Mouse (Mus musculus) urinary bladder, postnatal 14 days (tissue): ENCODE measurements around the gene Melk.

Experiments used
- DNase-seq: peaks from one replicate; pipeline ENCODE4 v3.0.0; 2021; ENCODE audit warnings: low spot score

The Melk gene

GRCm38 (mm10) chr4:44300781-44301750 is at the start of gene Melk:
Melk (plus strand) TSS chr4:44300876.
- peak; percentile 84 for DNase-seq

DNA sequence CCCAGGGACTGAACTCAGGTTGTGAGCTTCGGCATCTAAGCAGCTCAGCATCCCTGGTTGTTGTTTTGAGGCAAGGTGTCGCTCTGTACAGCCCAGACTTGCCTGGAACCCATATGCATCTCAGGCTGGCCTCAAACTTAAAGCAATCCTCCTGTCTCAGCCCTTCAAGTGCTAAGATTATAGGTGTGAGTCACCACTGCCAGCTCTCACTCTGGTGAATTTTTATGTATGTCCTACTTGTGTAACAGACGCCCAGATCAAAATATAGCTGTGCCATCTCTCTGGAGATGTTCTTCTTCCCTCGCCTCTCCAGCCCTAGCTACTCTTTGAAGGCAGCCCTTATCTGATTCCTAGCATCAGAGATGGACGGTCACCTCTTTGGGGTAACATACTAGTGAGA is 49.2 kb upstream of the Melk start:
- DNase-seq, result no peak

DNA sequence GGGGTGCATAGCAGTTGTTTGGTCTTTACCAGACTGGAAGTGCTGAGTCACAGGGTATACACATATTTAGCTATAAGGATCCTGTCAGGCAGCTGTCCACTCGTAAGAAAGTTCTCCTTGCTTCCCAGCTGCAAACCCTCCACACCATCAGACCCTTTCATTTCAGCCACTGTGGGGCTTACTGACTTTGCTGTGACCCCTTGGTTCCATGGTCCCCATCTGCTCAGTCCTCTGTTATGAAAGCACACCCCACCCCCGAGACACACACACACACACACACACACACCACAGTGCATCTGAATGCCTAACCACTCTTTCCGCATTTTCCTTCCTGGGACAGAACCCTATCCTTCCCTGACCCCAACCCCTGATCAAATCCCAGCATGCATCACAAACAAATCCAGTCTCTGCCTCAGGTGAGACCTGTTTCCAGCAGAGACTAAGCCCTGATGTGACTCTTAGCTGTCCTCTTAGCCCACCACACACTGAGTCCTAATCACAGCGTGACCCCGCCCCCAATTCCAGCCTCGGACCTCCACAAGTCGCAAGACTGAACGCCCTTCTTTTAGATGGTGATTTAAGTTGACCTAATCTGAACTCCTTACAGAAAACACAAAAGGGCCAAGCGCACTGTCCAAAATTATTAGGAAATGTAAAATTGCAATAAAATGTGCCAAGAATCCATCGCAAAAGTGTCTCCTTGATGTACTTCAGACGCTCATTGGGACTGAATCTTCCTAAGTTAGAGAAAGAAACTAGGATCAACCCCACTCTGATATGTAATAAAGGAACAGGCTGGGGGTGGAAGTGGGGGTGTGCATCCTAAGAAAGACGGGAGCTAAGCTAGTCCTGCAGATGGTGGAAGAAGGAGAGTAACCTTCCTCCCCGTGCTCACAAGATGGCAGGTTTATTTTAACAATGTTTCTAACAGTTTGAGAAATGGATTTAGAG is 48.4 kb upstream of the Melk start:
- no peak for DNase-seq

DNA sequence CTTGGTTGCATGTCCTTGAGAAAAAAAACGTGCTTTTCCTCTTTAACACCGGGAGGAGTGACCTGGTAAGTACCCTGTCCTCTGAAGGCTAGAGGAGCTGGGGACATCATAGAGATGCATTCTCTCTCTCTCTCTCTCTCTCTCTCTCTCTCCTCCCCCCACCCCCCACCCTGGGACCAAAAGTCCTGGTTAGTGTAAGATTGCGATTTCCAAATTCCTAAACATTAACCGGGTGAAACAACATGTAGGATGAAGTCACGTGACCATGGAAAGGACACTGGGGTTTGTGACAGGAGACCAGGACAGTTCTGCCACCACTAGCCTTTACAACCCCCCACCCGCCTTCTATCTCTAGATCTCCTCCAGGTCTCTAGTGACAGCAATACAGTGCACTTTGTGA is 47.5 kb upstream of the Melk start:
- DNase-seq, result no peak

DNA sequence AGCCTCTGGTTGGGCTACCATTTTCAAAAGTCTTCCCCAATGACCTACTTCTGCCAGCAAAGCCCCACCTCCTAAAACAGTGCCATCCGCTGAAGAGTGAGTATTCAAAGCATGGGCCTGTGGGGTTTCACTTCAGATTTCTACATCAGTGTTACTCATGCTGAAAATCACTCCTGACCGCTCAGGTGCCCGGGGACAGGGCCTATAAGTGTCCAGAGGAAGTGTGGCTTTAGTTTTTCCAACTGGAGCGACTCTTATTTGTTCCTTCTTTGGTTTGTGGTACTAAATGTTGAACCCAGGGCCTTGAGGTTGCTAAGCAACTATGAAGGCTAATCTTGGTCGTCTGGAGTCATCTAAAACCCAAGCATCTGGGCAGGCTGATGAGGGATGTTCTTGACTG is 46.1 kb upstream of the Melk start:
- no peak for DNase-seq

DNA sequence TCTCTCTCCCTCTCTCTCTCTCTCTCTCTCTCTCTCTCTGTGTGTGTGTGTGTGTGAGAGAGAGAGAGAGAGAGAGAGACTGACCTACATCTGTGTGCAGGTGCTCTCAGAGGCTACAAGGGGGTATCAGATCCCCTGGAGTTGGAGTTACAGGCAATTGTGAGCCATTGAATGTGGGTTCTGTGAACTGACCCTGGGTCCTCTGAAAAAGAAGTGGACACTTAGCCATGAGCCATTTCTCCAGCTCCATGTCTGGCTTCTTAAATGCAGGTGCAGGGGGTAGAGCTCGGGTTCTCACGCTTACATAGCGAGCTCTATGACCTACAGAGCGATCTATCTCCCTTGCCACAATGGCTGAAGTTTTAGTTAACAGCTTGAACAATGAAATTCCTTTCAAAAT is 41.5 kb upstream of the Melk start:
- DNase-seq, result no peak

- DNase-seq, result peak; percentile 69
Observed at GRCm38 (mm10) chr4:44260244-44260643, 40.4 kb upstream of the Melk start.

DNA sequence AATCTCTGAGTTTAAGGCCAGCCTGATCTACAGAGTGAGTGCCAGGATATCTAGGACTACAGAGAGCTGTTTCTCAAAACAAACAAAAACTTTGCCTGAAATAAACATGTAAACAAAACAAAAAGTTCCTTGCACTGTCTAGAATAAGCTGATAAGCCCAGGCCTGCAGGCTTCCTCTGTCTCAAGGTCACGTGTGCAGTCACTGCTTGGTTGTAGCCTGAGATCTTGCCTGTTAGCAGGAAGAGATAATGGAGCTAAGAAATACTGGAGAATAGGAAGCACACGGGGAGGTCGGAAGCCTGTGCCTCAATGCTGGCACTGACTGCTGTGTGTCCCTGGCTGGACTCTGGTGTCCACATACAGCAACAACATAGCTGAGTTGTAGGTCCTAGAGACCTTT is 35.2 kb upstream of the Melk start:
- no peak for DNase-seq

DNA sequence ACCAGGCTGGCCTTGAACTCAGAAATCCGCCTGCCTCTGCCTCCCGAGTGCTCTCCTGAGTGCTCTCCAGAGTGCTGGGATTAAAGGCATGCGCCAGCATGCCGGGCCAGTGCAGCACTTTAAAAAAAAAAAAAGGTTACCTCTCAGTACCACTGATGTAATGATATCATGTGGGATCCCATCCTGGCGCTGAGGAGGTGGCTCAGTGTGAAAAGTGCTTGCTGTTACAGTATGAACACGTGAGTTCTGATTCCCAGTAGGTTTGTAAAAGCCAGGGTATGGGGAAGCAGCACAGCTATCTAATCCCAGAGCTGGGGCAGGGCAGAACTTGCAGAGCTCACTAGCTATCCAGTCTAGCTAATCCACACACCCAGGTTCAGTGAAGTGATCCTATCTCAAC is 33.2 kb upstream of the Melk start:
- no peak for DNase-seq

GRCm38 (mm10) chr4:44269376-44269817 is 31.3 kb upstream of the Melk start:
- DNase-seq, result no peak

GRCm38 (mm10) chr4:44271134-44271533 is 29.5 kb upstream of the Melk start:
- DNase-seq, result no peak

- DNase-seq, result peak; percentile 36
Observed at GRCm38 (mm10) chr4:44281597-44282265, 18.9 kb upstream of the Melk start.

- peak; percentile 44 for DNase-seq
Observed at GRCm38 (mm10) chr4:44292534-44292933, 8.1 kb upstream of the Melk start.

GRCm38 (mm10) chr4:44295837-44296236 is 4.8 kb upstream of the Melk start:
- no peak for DNase-seq

DNA sequence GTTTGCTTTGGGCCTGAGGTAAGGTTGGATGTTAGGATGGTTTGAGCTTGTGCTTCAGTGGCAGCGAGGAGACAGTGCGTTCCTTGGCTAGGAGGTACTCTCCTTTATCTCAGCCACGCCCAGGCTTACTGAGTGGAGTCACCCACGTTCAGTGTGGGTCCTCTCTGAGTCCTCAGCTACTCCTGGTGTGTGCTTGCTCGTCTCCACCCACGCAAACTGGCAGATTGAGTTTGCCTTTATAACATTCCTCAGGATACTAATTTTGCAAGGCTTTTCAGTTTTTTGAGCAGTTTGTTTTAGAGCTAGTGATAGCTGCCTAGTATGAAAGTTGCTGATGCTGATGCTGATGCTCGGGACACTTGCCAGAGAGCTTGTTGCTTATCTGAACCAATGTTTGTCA is 5.9 kb downstream of the Melk start:
- no peak for DNase-seq

DNA sequence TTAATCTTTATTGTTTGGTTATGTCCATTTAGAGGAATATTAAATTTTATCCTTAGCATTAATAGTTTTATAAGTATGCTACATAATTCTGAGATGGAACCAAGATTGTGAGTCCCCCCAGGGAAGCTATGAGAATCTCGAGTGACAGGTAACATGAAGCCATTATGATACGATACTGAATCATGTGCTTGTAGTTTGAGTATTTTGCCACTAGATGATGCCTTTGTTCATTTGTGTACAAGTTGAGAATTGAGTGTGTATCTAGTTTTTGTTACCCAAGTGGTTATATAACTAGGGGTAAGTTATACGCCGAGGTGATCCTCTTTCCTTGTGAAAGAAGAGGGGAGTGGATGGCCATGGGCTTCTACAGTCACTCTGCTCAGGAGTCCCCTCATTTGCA is 9.8 kb downstream of the Melk start:
- no peak for DNase-seq

GRCm38 (mm10) chr4:44310911-44311310 is 10.2 kb downstream of the Melk start:
- DNase-seq, result no peak

DNA sequence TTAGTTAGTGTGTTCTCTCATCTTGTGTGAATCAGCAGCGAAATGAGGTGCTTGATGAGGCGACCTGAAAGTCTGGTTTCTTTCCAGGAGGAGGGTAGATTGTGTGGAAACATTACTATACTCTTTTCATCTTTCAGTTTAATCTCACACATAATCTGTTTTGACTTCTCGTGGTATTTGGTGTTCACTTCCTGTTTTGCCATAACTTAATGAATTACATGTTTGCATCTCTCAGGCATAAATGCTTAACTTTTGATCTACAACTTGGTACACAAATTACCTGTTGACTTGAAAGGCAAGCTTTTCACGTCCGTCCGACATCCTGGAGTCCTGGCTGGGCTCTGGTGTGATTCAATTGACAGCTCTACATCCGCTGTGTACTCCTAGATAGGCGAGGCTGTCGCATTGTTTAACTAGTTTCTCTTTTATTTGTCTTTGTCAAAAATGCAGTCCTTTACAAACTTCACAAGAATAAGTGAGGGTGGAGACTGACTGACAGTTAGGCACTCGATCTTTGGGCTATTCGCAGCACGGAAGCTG is 15.7 kb downstream of the Melk start:
- no peak for DNase-seq

DNA sequence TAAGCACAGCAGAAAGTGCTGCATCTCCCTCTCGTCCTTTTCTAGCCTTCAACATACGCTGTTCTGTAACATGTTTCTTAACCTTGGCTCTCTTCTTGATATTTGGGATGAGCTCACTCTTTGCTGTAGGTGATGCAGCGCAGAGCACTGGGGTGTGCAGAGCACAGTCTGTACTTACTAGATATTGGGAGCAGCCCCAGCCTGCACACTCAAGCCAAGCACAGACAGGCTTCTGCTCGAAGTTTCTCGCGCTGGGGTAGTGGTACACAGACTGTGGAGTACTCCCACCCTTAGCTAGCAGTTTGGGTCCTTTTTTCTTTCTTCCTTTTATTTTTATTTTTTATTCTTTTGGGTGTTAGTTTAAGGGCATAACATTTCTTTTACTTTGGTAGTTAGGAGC is 19.8 kb downstream of the Melk start:
- no peak for DNase-seq

DNA sequence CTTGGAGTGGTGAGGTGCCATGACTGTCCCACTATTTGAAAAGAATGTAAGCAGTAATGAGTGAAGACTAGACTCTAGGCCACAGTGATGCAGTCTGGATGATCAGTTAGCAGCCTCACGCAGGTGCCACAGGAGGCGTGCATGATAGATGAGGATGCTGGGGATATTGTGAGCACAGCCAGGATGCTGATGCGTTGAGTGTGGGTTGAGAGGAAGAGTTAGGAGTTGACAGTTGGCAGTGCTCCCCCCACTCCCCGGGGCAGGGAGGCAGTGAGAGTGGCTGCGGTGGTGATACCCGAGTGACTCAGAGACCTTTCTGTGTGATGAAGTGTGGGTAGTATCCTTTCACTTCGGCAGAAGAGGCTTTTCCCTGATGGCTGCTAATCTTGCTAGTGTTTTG is 21.4 kb downstream of the Melk start:
- no peak for DNase-seq

GRCm38 (mm10) chr4:44325453-44325852 is 24.8 kb downstream of the Melk start:
- DNase-seq, result no peak

DNA sequence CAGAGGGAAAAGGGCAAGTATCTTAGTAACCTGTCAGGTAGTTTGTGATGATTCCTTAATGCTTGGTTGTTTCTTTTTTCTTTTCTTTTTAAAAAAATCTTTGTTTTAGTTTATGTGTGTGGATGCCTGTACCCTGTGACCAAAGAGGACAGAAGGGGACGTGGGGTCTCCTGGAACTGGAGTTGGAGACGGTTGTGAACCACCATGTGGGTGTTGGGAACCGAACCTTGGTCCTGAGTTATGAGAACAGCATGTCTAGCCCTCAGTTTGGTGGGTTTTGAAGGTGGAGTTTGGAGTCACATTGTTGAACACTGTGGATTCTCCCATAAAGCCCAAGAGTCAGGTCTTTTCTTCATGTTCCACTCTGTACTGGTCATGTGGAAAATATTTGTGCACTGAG is 26.0 kb downstream of the Melk start:
- DNase-seq, result no peak
